Mouse (Mus musculus): ENCODE data around the gene Tmco3. TPM values are rescaled to one million over a fixed set of nuclear protein-coding genes. Genes with fewer than 3 reads are reported as not detected.
A peak's percentile ranks its signal among the peaks of the same experiment; 100 is the strongest.

Gene Tmco3
- total and polyA plus RNA-seq, 2 experiments from 2014 or later: 31.3 to 33.5 TPM

DNA sequence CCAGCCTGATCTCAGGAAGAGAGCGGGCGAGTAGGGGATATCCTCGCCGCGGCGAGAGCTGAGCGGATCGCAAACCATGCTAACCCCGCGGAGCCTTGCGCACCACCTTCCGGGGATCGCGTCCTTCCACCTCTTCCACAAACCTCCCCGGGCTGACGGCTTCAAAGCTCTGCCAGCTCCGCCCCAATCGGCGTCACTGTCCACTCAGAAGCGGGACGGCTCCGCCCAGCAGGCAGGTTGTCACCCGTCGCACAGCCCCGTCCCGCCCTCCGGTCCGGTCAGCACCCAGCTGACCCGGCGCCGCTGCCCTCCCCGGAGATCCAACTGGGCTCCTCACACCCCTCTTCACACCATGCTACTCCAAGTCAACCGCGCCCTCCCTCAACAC lies 692 bp upstream of the Tmco3 start:
- peaks cover 8% of the 10 kb centered on the region; the same call in 1 of the 2 replicates for H3K36me3 ChIP-seq (ENCODE audit: insufficient read depth, low read length)
- H3K27me3 ChIP-seq (ENCODE audit: insufficient read depth, low read length): no peaks in the 10 kb centered on the region
- H3K9me3 ChIP-seq (ENCODE audit: low read length): no peaks in the 10 kb centered on the region
- DNase-seq (ENCODE audit: low spot score) (peak; percentile 85), ATAC-seq (peak; percentile 86)
- H3K9ac ChIP-seq (replicated peaks; ENCODE audit: low read length): peak overlapping the region; percentile 74
- no peak for TF ChIP-seq CTCF (IDR thresholded peaks at IDR 0.05; ENCODE audit: low read depth)
- H3K4me1 ChIP-seq (ENCODE audit: insufficient read depth, low read length): peaks cover 15% of the 10 kb centered on the region
- WGBS: 0% methylated on average over 34 of the region's 34 CpGs
- peak overlapping the region; percentile 97 for H3K4me2 ChIP-seq (ENCODE audit: low read depth, low read length)
- H3K4me3 ChIP-seq (ENCODE audit: low read length): peak overlapping the region; percentile 72
- peak overlapping the region; percentile 92 for H3K27ac ChIP-seq

DNA sequence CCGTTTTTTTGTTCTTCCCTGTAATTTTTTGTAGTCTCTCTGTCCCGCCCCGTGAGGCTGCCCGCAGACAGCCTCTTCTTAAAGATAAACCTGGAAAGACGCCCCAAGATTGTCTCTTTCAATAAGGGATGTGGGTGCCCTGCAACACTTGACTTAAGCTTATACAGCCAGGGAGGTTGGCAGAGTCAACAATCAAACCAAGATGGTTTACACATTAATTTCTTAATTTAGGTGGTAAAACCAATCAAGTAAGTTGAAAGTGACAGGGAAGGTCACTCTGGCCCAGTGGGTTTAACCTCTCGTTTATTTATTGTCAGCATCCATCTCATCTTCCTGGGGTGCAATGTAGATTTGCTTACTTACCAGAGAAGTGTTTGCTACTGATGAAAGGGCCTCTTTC lies 656 bp downstream of the Tmco3 start:
- DNase-seq (ENCODE audit: low spot score) (no peak), ATAC-seq (no peak)
- H3K4me2 ChIP-seq (ENCODE audit: low read depth, low read length): peak overlapping the region; percentile 97
- peak overlapping the region; percentile 72 for H3K4me3 ChIP-seq (ENCODE audit: low read length)
- peaks cover 15% of the 10 kb centered on the region for H3K4me1 ChIP-seq (ENCODE audit: insufficient read depth, low read length)
- peak overlapping the region; percentile 74 for H3K9ac ChIP-seq (replicated peaks; ENCODE audit: low read length)
- H3K36me3 ChIP-seq (ENCODE audit: insufficient read depth, low read length): peaks cover 8% of the 10 kb centered on the region; the same call in 1 of the 2 replicates
- no peaks in the 10 kb centered on the region for H3K27me3 ChIP-seq (ENCODE audit: insufficient read depth, low read length)
- no peaks in the 10 kb centered on the region for H3K9me3 ChIP-seq (ENCODE audit: low read length)
- whole genome bisulfite sequencing: 4% methylated on average over 6 of the region's 6 CpGs
- H3K27ac ChIP-seq: peak overlapping the region; percentile 92; the same call in 1 of the 2 replicates
- no peak for TF ChIP-seq CTCF (IDR thresholded peaks at IDR 0.05; ENCODE audit: low read depth)

DNA sequence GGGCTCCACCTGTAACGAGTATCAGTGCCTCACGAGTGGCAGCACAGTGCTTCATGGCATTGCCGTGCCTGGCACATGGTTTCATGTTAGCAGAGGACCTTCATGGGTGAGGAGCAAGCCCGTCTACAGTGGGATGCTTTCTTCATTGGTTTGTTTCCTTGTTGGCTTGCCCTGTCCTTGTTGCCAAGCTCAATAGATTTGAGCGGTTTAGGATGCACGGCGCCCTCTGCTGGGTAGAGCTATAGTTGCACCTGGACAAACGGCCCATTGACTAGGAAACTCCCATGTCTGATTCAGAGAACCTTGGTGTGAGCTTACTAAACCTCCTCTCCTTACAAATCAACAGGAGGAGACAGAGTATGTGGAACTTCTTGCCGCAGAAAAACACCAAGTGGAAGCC lies 4.4 kb downstream of the Tmco3 start:
- Histone ChIP-seq H3K9me3 (ENCODE audit: low read length) (no peaks in the 10 kb centered on the region), H3K4me3 (ENCODE audit: low read length) (no peak overlapping the region), H3K27me3 (ENCODE audit: insufficient read depth, low read length) (no peaks in the 10 kb centered on the region), H3K4me1 (ENCODE audit: insufficient read depth, low read length) (peaks cover 6% of the 10 kb centered on the region; the same call in 1 of the 2 replicates), H3K4me2 (ENCODE audit: low read depth, low read length) (no peak overlapping the region), H3K36me3 (ENCODE audit: insufficient read depth, low read length) (peaks cover 39% of the 10 kb centered on the region), H3K27ac (no peak overlapping the region), H3K9ac (replicated peaks; ENCODE audit: low read length) (no peak overlapping the region)
- 25% methylated on average over 9 of the region's 9 CpGs for whole genome bisulfite sequencing
- DNase-seq (ENCODE audit: low spot score) (peak; percentile 78), ATAC-seq (no peak)
- TF ChIP-seq CTCF (IDR thresholded peaks at IDR 0.05; ENCODE audit: low read depth): peak; percentile 90

DNA sequence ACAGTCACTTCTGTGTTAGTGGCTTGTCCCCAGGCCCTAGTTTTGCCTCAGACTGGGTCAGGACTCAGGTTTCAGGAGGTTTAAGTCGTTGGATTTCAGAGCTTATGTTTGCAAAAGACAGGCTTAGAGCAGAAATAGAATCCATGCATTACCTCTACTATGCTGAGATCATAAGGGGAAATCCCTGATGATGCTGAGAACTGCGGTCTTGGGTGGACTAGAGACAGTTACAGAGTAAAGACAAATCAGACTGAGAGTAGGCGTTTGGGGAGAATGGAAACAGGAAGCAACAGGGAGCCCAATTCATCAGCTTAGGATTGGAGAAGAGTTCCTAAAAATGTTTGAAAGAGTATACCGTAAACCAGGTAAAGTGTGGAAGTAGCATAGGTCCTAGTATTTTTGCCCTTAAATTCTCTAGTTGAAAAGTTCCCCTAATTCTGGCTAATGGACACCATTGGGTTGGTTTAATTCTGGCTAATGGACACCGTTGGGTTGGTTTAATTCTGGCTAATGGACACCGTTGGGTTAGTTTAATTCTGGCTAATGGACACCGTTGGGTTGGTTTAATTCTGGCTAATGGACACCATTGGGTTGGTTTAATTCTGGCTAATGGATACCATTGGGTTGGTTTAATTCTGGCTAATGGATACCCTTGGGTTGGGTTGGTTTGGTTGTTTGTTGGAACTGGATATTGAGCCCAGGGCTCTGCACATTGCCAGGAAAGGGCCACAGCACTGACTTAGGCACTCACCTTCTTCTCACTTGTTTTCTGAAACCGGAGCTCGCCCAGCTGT lies 5.9 kb downstream of the Tmco3 start:
- Histone ChIP-seq H3K9ac (replicated peaks; ENCODE audit: low read length) (no peak overlapping the region), H3K9me3 (ENCODE audit: low read length) (no peaks in the 10 kb centered on the region), H3K27ac (no peak overlapping the region), H3K36me3 (ENCODE audit: insufficient read depth, low read length) (peaks cover 41% of the 10 kb centered on the region), H3K4me3 (ENCODE audit: low read length) (no peak overlapping the region), H3K4me2 (ENCODE audit: low read depth, low read length) (no peak overlapping the region), H3K4me1 (ENCODE audit: insufficient read depth, low read length) (peaks cover 4% of the 10 kb centered on the region; the same call in 1 of the 2 replicates), H3K27me3 (ENCODE audit: insufficient read depth, low read length) (no peaks in the 10 kb centered on the region)
- 92% methylated on average over 9 of the region's 9 CpGs for WGBS
- no peak for TF ChIP-seq CTCF (IDR thresholded peaks at IDR 0.05; ENCODE audit: low read depth)
- no peak for ATAC-seq
- no peak for DNase-seq (ENCODE audit: low spot score)

DNA sequence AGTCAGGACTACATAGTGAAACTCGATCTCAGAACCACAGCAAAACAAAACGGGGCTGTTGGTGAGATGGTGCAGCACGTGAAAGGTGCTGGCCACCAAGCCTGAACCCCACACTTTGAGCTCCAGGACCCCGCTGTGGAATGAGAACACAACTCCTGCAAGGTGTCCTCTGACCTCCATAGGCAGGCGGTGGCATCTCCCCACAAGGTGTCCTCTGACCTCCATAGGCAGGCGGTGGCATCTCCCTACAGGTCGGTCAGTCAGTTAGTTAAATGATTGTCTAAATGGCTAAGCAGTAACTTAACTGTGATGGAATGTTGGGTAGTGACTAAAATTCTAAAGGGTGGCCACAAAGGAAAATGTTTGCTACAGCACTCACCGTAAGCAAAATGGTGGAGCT lies 11.6 kb downstream of the Tmco3 start:
- no peak overlapping the region for H3K4me2 ChIP-seq (ENCODE audit: low read depth, low read length)
- no peak overlapping the region for H3K9ac ChIP-seq (replicated peaks; ENCODE audit: low read length)
- 97% methylated on average over 8 of the region's 8 CpGs for WGBS
- H3K4me1 ChIP-seq (ENCODE audit: insufficient read depth, low read length): no peaks in the 10 kb centered on the region
- peaks cover 56% of the 10 kb centered on the region for H3K36me3 ChIP-seq (ENCODE audit: insufficient read depth, low read length)
- H3K27ac ChIP-seq: no peak overlapping the region
- no peak for DNase-seq (ENCODE audit: low spot score)
- no peak for TF ChIP-seq CTCF (IDR thresholded peaks at IDR 0.05; ENCODE audit: low read depth)
- no peak overlapping the region for H3K4me3 ChIP-seq (ENCODE audit: low read length)
- no peaks in the 10 kb centered on the region for H3K27me3 ChIP-seq (ENCODE audit: insufficient read depth, low read length)
- H3K9me3 ChIP-seq (ENCODE audit: low read length): no peaks in the 10 kb centered on the region
- no peak for ATAC-seq

DNA sequence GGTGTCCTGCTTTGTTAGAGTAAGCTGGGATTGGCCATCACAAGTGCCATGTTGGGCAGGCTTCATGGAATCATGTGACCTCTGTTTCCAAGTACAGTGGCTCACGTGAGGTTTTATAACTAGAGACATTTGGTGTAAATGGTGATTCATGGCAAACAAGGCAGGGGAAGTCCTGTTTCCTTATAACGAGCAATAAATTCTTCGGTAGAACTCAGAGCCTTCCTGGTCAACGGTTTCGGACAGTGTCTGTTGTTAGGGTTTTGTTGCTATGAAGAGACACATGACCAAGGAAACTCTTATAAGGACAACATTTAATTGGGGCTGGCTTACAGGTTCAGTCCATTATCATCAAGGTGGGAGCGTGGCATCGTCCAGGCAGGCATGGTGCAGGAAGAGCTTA lies 13.0 kb downstream of the Tmco3 start:
- Histone ChIP-seq H3K9me3 (ENCODE audit: low read length) (no peaks in the 10 kb centered on the region), H3K36me3 (ENCODE audit: insufficient read depth, low read length) (peaks cover 42% of the 10 kb centered on the region), H3K4me3 (ENCODE audit: low read length) (no peak overlapping the region), H3K9ac (replicated peaks; ENCODE audit: low read length) (no peak overlapping the region), H3K27ac (no peak overlapping the region), H3K27me3 (ENCODE audit: insufficient read depth, low read length) (no peaks in the 10 kb centered on the region), H3K4me1 (ENCODE audit: insufficient read depth, low read length) (no peaks in the 10 kb centered on the region), H3K4me2 (ENCODE audit: low read depth, low read length) (no peak overlapping the region)
- DNase-seq (ENCODE audit: low spot score): no peak
- 95% methylated on average over 7 of the region's 7 CpGs for WGBS
- TF ChIP-seq CTCF (IDR thresholded peaks at IDR 0.05; ENCODE audit: low read depth): no peak
- ATAC-seq: no peak

DNA sequence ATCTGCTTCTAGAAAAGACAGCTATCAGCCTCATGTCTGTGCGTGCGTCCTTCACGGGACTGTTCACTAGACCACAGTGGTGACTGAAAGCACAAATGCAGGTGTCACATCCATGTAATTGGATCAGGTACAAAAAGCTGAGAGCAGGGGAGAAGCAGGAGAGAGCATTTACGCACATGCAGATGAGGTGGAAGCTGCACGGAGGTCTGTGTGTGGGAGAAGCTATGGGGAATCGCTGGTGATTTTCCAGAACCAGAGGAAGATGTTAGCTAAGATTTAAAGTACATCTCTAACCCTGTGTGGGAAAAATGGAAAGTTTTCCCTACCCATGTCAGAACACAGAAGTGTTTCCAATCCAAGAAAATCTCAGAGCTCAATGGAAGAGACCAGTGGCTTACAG lies 17.5 kb downstream of the Tmco3 start:
- Histone ChIP-seq H3K4me1 (ENCODE audit: insufficient read depth, low read length) (no peaks in the 10 kb centered on the region), H3K27ac (no peak overlapping the region), H3K4me3 (ENCODE audit: low read length) (no peak overlapping the region), H3K9ac (replicated peaks; ENCODE audit: low read length) (no peak overlapping the region), H3K4me2 (ENCODE audit: low read depth, low read length) (no peak overlapping the region), H3K9me3 (ENCODE audit: low read length) (no peaks in the 10 kb centered on the region), H3K36me3 (ENCODE audit: insufficient read depth, low read length) (peaks cover 29% of the 10 kb centered on the region; the same call in 1 of the 2 replicates), H3K27me3 (ENCODE audit: insufficient read depth, low read length) (no peaks in the 10 kb centered on the region)
- TF ChIP-seq CTCF (IDR thresholded peaks at IDR 0.05; ENCODE audit: low read depth): no peak
- WGBS: 95% methylated on average over 6 of the region's 6 CpGs
- ATAC-seq (no peak), DNase-seq (ENCODE audit: low spot score) (no peak)

Measured in hindbrain, postnatal 0 days (tissue).